Mouse (Mus musculus) CH12.LX (cell line): ENCODE measurements around the gene Map2.

Experiments used
- CTCF ChIP-seq, 2 experiments: IDR thresholded peaks in 1 of 2; conservative IDR thresholded peaks in 1 of 2; 2 replicates each; pipeline ENCODE4 v1.5.1; 2011 to 2012; ENCODE audit warnings: low read depth in 2 of 2, low read length in 2 of 2, improper control_type of control experiment in 1 of 2, inconsistent platforms in 1 of 2, mild to moderate bottlenecking in 1 of 2, moderate library complexity in 1 of 2
- ELF1 ChIP-seq: IDR thresholded peaks from 2 replicates; pipeline ENCODE4 v1.6.1; 2014; ENCODE audit warnings: low read depth, mild to moderate bottlenecking, inconsistent platforms, low read length, improper control_type of control experiment
- EP300 ChIP-seq: IDR thresholded peaks from 2 replicates; pipeline ENCODE4 v1.6.1; 2011; ENCODE audit warnings: low read length, improper control_type of control experiment
- KAT2A ChIP-seq: IDR thresholded peaks from 2 replicates; pipeline ENCODE4 v1.6.1; 2012; ENCODE audit warnings: low read length, improper control_type of control experiment, inconsistent platforms; ENCODE audit not compliant: insufficient replicate concordance
- MAX ChIP-seq: IDR thresholded peaks from 2 replicates; pipeline ENCODE4 v1.6.1; 2011; ENCODE audit warnings: low read length, improper control_type of control experiment
- MEF2A ChIP-seq: IDR thresholded peaks from 2 replicates; pipeline ENCODE4 v1.6.1; 2014; ENCODE audit warnings: low read depth, mild to moderate bottlenecking, inconsistent platforms, low read length, improper control_type of control experiment, borderline replicate concordance
- MYC ChIP-seq: IDR thresholded peaks from 2 replicates; pipeline ENCODE4 v1.6.1; 2011; ENCODE audit warnings: low read depth, mild to moderate bottlenecking, improper control_type of control experiment, low read length
- NELFE ChIP-seq: IDR thresholded peaks from 2 replicates; pipeline ENCODE4 v1.6.1; 2011; ENCODE audit warnings: low read depth, low read length, improper control_type of control experiment
- POLR2AphosphoS2 ChIP-seq: IDR thresholded peaks from 2 replicates; pipeline ENCODE4 v1.6.1; 2011; ENCODE audit warnings: low read depth, low read length, improper control_type of control experiment
- RAD21 ChIP-seq: IDR thresholded peaks from 2 replicates; pipeline ENCODE4 v1.6.1; 2011; ENCODE audit warnings: low read depth, mild to moderate bottlenecking, low read length, improper control_type of control experiment, moderate library complexity
- USF2 ChIP-seq: conservative IDR thresholded peaks from 2 replicates; pipeline ENCODE4 v1.6.1; 2011; ENCODE audit warnings: low read depth, low read length, improper control_type of control experiment
- ZNF384 ChIP-seq: IDR thresholded peaks from 2 replicates; pipeline ENCODE4 v1.6.1; 2012; ENCODE audit warnings: low read depth, low read length, improper control_type of control experiment, inconsistent platforms

GRCm38 (mm10) chr1:66431472-66431871 lies 256.4 kb downstream of the Map2 start:
- TF ChIP-seq CTCF (conservative IDR thresholded peaks at IDR 0.05 in 1 of 2, IDR thresholded peaks at IDR 0.05 in 1 of 2; ENCODE audit: low read depth in 2 of 2, low read length in 2 of 2) (no peak), USF2 (no peak), NELFE (no peak), MYC (no peak), ELF1 (no peak), ZNF384 (no peak), EP300 (no peak), MEF2A (no peak), MAX (no peak), RAD21 (no peak), POLR2AphosphoS2 (no peak), KAT2A (no peak)
